Comparison of ENCODE assay signal across 10 mouse cellular contexts in genomic region chr6:99893936-99894335, GRCm38 (mm10).
"Had no signal": no experiment of that assay in that cellular context is flagged by ENCODE, and none has a peak within 500 bp of the region (broad histone marks: within the 10 kb centered on the region; RNA-seq: fewer than 3 reads in every experiment).

No protein-coding gene starts in this region.

- DNase-seq: gastrocnemius, postnatal 25 days; heart, adult 18-20 months; heart, postnatal 10 days; heart, postnatal 4 days; kidney, adult 18-20 months; kidney, adult 8-10 months; kidney, postnatal 10 days; kidney, postnatal 25 days; kidney, postnatal 4 days; left cerebral cortex, postnatal 4 days had no signal
